Mouse (Mus musculus) liver, embryonic 14.5 days (tissue): ENCODE measurements around the gene Cux1.

Experiments
- CTCF ChIP-seq: IDR thresholded peaks from 2 replicates; pipeline ENCODE4 v1.5.1; 2016; ENCODE audit warnings: antibody characterized with exemption, low read depth, control low read depth
- EP300 ChIP-seq: IDR thresholded peaks from 2 replicates; pipeline ENCODE4 v1.6.1; 2016; ENCODE audit warnings: antibody characterized with exemption, low read depth

DNA sequence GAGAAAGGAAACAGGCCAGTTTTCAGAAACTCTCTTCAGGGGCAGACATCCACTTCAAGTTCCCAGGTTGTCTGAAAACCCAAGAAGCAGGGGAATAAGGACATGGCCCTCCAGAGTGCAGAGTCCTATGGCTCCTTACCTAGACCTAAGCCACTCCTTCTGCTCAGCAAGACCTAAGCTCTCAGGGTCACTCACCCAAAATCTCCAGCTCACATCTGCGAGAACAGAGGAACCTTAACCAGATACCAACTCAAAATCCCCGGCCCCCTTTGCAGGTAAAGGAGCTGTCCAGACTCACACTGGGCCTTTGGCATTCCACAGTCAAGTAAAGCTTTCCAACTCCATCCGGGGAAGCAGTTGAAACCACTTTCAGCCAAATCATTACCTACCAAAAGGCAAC, 3.3 kb downstream of the Cux1 start:
- TF ChIP-seq EP300 (no peak), CTCF (no peak)
